Mouse (Mus musculus): ENCODE results near the gene Crlf1.

DNA sequence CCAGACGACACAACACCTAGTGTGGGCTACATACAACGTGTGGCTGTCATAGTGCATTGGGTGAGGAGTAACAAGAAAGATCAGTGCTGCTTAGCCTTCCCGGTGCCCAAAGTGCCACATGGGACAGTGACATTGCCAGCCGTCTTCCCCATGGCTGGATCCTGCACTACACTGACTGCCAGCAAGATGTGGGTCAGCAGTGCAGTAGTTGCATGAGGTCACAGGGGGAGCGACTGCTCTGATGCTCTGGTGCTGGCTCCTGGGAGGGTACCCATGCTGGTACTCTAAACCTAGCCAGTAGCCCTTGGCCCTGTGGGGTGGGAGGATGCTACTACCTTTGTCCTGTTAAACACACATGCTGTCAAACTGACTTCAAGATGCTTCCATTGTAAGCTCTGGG, 32.8 kb upstream of the Crlf1 start:
- TF ChIP-seq EP300 (IDR thresholded peaks at IDR 0.05), result no peak
- TF ChIP-seq CTCF (IDR thresholded peaks at IDR 0.05), result no peak

All from lung, postnatal 0 days (tissue).